Mouse (Mus musculus) olfactory bulb, adult 2 months (tissue): ENCODE data around the gene Cemip. TPM values are rescaled to one million over a fixed set of nuclear protein-coding genes. Genes with fewer than 3 reads are reported as not detected.

Source experiments
- H3K27ac ChIP-seq: fragments of 200-500 bp; 2 replicates; pipeline ENCODE4 v1.5.1; 2012; ENCODE audit warnings: low read depth, low read length; ENCODE audit not compliant: insufficient read depth
- H3K4me1 ChIP-seq: fragments of 200-500 bp; 2 replicates; pipeline ENCODE4 v1.6.1; 2012; ENCODE audit warnings: low read length; ENCODE audit not compliant: control insufficient read depth, insufficient read depth
- H3K4me3 ChIP-seq: fragments of 200-500 bp; 2 replicates; pipeline ENCODE4 v1.5.1; 2012; ENCODE audit warnings: mild to moderate bottlenecking, low read depth, low read length, moderate library complexity; ENCODE audit not compliant: insufficient read depth
- CTCF ChIP-seq: fragments of 200-500 bp; IDR thresholded peaks from 2 replicates; pipeline ENCODE4 v1.5.1; 2012; ENCODE audit warnings: low read depth, mild to moderate bottlenecking, low read length, moderate library complexity; ENCODE audit not compliant: insufficient read depth
- POLR2A ChIP-seq: fragments of 200-500 bp; IDR thresholded peaks from 2 replicates; pipeline ENCODE4 v1.6.1; 2012; ENCODE audit warnings: mild to moderate bottlenecking, low read depth, low read length, moderate library complexity; ENCODE audit not compliant: insufficient read depth
- WGBS: fragments of 180-500 bp; shearing (Covaris S2); methylation state at CpG from one replicate; pipeline ENCODE4 v1.1.7; 2018; 5-methylcytosine and 5-hydroxymethylcytosine counted together
- polyA plus RNA-seq: library from polyadenylated mRNA; stranded (reverse); fragments of >200 nt; gene quantifications from 2 replicates; pipeline ENCODE4 v1.2.4, GENCODE M21; 2012; ENCODE audit warnings: low replicate concordance; ENCODE audit not compliant: missing spikeins, insufficient read depth, insufficient read length

Cemip gene
- polyA plus RNA-seq, 1 experiment = not detected

DNA sequence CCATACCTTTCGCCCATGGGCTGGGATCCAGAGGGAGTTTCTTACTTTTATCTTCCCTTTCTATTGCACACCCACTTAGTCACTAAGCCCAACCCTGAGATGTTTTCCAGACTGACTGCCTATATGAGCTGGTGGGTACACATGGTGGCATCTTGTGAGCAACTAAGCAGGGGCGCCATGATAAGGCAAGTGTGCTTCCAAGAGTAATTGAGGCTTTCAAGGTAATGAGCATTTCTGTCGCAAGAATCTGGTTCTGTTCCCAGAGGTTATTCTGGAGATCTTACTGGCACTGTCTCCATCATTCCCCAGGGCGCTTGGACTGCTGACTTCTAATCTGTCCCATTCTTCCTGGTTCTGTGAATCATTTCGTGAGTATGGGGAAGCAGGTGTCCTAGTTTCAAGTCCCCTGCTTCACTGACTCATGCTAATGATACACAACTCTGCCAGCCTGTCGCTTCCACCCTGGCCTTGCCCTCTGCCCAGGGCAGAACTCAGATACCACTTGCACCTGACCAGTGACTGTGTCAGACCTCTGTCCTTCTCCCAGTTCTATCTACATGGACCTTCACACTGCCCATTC lies 31.3 kb upstream of the Cemip start:
- no peak for TF ChIP-seq POLR2A
- no peak for TF ChIP-seq CTCF
- Histone ChIP-seq H3K4me1 (peaks cover 10% of the 10 kb centered on the region), H3K27ac (no peak overlapping the region), H3K4me3 (no peak overlapping the region)
- WGBS = 53% methylated on average over 6 of the region's 6 CpGs

GRCm38 (mm10) chr7:84116621-84117542 lies 30.6 kb upstream of the Cemip start:
- Histone ChIP-seq H3K4me3 (no peak overlapping the region), H3K27ac (no peak overlapping the region), H3K4me1 (peaks cover 10% of the 10 kb centered on the region)
- no peak for TF ChIP-seq POLR2A
- no peak for TF ChIP-seq CTCF
- 50% methylated on average over 7 of the region's 7 CpGs for WGBS

DNA sequence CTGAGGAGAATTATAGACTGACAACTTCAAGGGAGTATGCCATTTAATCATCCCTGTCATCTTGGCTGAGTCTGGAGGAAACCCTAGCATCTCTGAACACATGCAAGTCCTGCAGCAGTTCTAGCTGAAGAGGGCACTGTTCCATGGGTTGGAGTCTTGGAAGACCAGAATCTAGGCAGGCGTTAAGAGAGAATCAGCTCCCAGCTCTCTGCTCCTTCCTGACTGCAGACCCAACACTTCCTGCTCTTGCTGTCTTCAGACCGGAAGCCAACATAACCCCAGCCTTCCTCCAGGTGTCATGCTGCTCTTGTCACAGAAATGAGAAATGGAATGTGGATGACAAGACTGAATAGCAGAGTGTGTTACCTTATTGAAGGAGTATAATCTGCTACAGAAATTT lies 29.1 kb upstream of the Cemip start:
- Histone ChIP-seq H3K4me1 (peaks cover 10% of the 10 kb centered on the region), H3K27ac (no peak overlapping the region), H3K4me3 (no peak overlapping the region)
- no peak for TF ChIP-seq POLR2A
- no peak for TF ChIP-seq CTCF
- WGBS = 66% methylated on average over 2 of the region's 2 CpGs

DNA sequence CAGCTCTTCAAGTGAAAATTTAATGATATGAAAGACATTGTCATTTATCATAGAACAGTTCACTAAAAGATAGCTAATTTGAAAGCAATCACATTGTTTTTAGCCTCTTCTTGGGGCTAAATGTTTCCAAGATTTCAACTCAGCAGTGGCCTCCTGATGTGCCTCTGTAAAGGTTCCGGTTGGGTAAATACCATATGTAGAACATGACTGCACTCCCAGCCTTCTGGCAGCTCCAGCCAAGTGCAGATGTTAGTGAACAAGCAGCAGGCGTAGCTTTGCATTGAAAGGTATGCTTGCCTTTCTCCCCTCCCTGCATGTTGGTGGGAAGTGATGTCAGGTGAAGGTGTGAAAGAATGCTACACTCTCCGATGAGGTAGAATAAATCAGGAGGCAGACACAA lies 28.5 kb upstream of the Cemip start:
- WGBS = 71% methylated on average over 3 of the region's 3 CpGs
- no peak overlapping the region for H3K4me3 ChIP-seq
- H3K27ac ChIP-seq = no peak overlapping the region
- peaks cover 8% of the 10 kb centered on the region for H3K4me1 ChIP-seq
- TF ChIP-seq POLR2A (no peak), CTCF (no peak)

- no peak for TF ChIP-seq CTCF
- TF ChIP-seq POLR2A = no peak
- Histone ChIP-seq H3K27ac (no peak overlapping the region), H3K4me3 (no peak overlapping the region), H3K4me1 (peaks cover 5% of the 10 kb centered on the region)
- WGBS = 39% methylated on average over 8 of the region's 8 CpGs
Observed at GRCm38 (mm10) chr7:84113035-84113390, 26.7 kb upstream of the Cemip start.

DNA sequence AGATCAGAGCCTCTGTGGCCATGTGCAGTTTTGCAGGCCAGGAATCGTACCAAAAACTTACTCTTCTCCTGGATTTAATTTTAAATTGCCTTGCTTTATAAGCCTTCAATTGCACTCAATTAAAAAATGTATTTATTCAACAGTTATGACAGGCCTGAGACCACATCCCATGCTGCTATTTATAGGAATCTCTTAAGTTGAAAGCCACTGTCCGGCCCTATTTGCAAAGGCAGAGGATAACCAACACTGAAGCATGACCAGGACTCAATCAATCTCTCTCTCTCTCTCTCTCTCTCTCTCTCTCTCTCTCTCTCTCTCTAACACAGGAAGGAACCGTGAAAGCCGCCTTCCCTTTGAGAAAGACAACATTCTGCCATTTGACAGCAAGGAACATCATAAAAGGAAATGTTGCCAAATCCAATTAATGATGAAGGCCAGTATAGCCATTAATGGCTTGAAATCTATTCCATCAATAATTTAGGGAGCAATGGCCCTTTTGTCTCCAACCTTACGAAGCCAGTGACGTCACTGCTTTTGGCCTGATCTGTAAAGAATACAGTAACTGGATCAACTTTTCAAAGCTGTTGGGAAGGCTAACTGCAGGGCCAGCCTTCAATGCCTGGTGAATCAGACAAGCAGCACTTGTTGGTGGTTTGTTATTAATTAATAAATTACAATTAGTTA lies 26.2 kb upstream of the Cemip start:
- TF ChIP-seq POLR2A = no peak
- no peak for TF ChIP-seq CTCF
- Histone ChIP-seq H3K27ac (no peak overlapping the region), H3K4me1 (peaks cover 2% of the 10 kb centered on the region), H3K4me3 (no peak overlapping the region)
- 64% methylated on average over 6 of the region's 6 CpGs for WGBS

GRCm38 (mm10) chr7:84111716-84112350 lies 25.5 kb upstream of the Cemip start:
- no peak overlapping the region for H3K4me3 ChIP-seq
- H3K4me1 ChIP-seq = peaks cover 2% of the 10 kb centered on the region
- TF ChIP-seq CTCF (no peak), POLR2A (no peak)
- no peak overlapping the region for H3K27ac ChIP-seq
- 81% methylated on average over 10 of the region's 10 CpGs for WGBS

DNA sequence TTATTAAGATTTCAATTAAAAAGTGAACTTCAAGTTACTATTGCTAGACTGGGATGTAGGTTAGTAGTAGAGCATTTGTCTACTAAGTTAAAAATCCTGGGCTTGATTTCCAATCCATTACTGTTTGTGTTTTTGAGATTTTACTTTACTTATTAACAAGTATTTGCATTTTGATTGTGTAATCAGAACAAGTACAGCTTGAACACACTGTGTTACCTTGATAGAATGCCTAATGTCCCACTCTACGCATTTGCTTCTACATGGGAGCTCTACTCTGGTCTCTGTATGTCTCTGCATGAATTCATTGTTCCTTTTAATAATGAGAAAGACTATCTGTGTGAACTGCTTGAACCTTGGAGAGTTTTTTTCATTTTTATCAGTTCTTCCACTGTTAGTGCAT lies 20.6 kb upstream of the Cemip start:
- 95% methylated on average over 1 of the region's 1 CpGs for WGBS
- H3K27ac ChIP-seq = no peak overlapping the region
- no peak for TF ChIP-seq POLR2A
- TF ChIP-seq CTCF = no peak

More for the DNA sequence above, 20.6 kb upstream of the Cemip start:
- no peak overlapping the region for H3K4me3 ChIP-seq
- H3K4me1 ChIP-seq = no peaks in the 10 kb centered on the region
